Mouse (Mus musculus) ES-Bruce4 (cell line): ENCODE results near the gene Lonrf2. TPM values are rescaled to one million over a fixed set of nuclear protein-coding genes. Genes with fewer than 3 reads are reported as not detected.

Experiments used
- H3K27ac ChIP-seq: 2 replicates; pipeline ENCODE4 v1.5.1; 2012; ENCODE audit warnings: low read length, inconsistent platforms; ENCODE audit not compliant: insufficient read depth
- H3K27me3 ChIP-seq: 2 replicates; pipeline ENCODE4 v1.6.1; 2012; ENCODE audit warnings: mild to moderate bottlenecking, low read length, inconsistent platforms; ENCODE audit not compliant: control insufficient read depth, poor library complexity, insufficient read depth, severe bottlenecking
- H3K36me3 ChIP-seq: 2 replicates; pipeline ENCODE4 v1.6.1; 2012; ENCODE audit warnings: inconsistent platforms, mild to moderate bottlenecking, low read length, moderate library complexity; ENCODE audit not compliant: control insufficient read depth, poor library complexity, insufficient read depth, severe bottlenecking
- H3K4me1 ChIP-seq: one replicate; pipeline ENCODE4 v1.8.1; 2011; ENCODE audit warnings: low read length; ENCODE audit not compliant: control insufficient read depth, insufficient read depth
- H3K4me3 ChIP-seq: 2 replicates; pipeline ENCODE4 v1.5.1; 2011; ENCODE audit warnings: low read depth, mild to moderate bottlenecking, low read length
- H3K9ac ChIP-seq: 2 replicates; pipeline ENCODE4 v1.6.1; 2012; ENCODE audit warnings: low read depth, mild to moderate bottlenecking, inconsistent platforms; ENCODE audit not compliant: poor library complexity, severe bottlenecking
- H3K9me3 ChIP-seq: replicated peaks from 2 replicates; pipeline ENCODE4 v1.6.1; 2012; ENCODE audit warnings: mild to moderate bottlenecking, low read length, inconsistent platforms; ENCODE audit not compliant: control insufficient read depth, poor library complexity, insufficient read depth, severe bottlenecking
- CTCF ChIP-seq: IDR thresholded peaks from one replicate; pipeline ENCODE4 v1.8.1; 2011; ENCODE audit warnings: low read depth, low read length
- EP300 ChIP-seq: IDR thresholded peaks from 2 replicates; pipeline ENCODE4 v1.6.1; 2011; ENCODE audit warnings: low read depth, low read length; ENCODE audit not compliant: insufficient read depth
- POLR2A ChIP-seq: IDR thresholded peaks from one replicate; pipeline ENCODE4 v1.8.1; 2011; ENCODE audit warnings: low read length; ENCODE audit not compliant: insufficient read depth
- polyA plus RNA-seq: library from polyadenylated mRNA; stranded (reverse); fragments of >200 nt; gene quantifications from 2 replicates; pipeline ENCODE4 v1.2.4, GENCODE M21; 2011; ENCODE audit warnings: low read depth; ENCODE audit not compliant: missing spikeins, insufficient read depth, insufficient read length

Lonrf2 gene
- polyA plus RNA-seq, 1 experiment: 0.12 TPM

GRCm38 (mm10) chr1:38807121-38807520 is 29.4 kb downstream of the Lonrf2 start:
- no peaks in the 10 kb centered on the region for H3K4me1 ChIP-seq
- no peak overlapping the region for H3K9ac ChIP-seq
- no peaks in the 10 kb centered on the region for H3K27me3 ChIP-seq
- no peaks in the 10 kb centered on the region for H3K36me3 ChIP-seq
- H3K27ac ChIP-seq: no peak overlapping the region
- TF ChIP-seq CTCF (no peak), POLR2A (no peak), EP300 (no peak)
- H3K9me3 ChIP-seq: no peaks in the 10 kb centered on the region
- H3K4me3 ChIP-seq: no peak overlapping the region

GRCm38 (mm10) chr1:38800402-38800801 is 36.1 kb downstream of the Lonrf2 start:
- Histone ChIP-seq H3K36me3 (no peaks in the 10 kb centered on the region), H3K9me3 (no peaks in the 10 kb centered on the region), H3K9ac (no peak overlapping the region), H3K27ac (no peak overlapping the region), H3K27me3 (no peaks in the 10 kb centered on the region), H3K4me3 (no peak overlapping the region), H3K4me1 (no peaks in the 10 kb centered on the region)
- TF ChIP-seq CTCF (no peak), POLR2A (no peak), EP300 (no peak)

- TF ChIP-seq POLR2A (no peak), EP300 (no peak), CTCF (peak; percentile 86)
- Histone ChIP-seq H3K9me3 (no peaks in the 10 kb centered on the region), H3K4me1 (no peaks in the 10 kb centered on the region), H3K36me3 (no peaks in the 10 kb centered on the region), H3K27ac (no peak overlapping the region), H3K4me3 (no peak overlapping the region), H3K9ac (no peak overlapping the region), H3K27me3 (no peaks in the 10 kb centered on the region)
Measured at GRCm38 (mm10) chr1:38799304-38799703, 37.2 kb downstream of the Lonrf2 start.

GRCm38 (mm10) chr1:38796936-38797335 is 39.6 kb downstream of the Lonrf2 start:
- H3K27ac ChIP-seq: no peak overlapping the region
- H3K4me1 ChIP-seq: no peaks in the 10 kb centered on the region
- TF ChIP-seq EP300: peak; percentile 78
- TF ChIP-seq CTCF: no peak
- no peaks in the 10 kb centered on the region for H3K27me3 ChIP-seq
- H3K4me3 ChIP-seq: no peak overlapping the region
- H3K36me3 ChIP-seq: no peaks in the 10 kb centered on the region
- no peaks in the 10 kb centered on the region for H3K9me3 ChIP-seq
- no peak overlapping the region for H3K9ac ChIP-seq

GRCm38 (mm10) chr1:38795496-38795895 is 41.0 kb downstream of the Lonrf2 start:
- H3K9ac ChIP-seq: no peak overlapping the region
- no peaks in the 10 kb centered on the region for H3K36me3 ChIP-seq
- no peaks in the 10 kb centered on the region for H3K4me1 ChIP-seq
- H3K4me3 ChIP-seq: no peak overlapping the region
- H3K27ac ChIP-seq: no peak overlapping the region
- TF ChIP-seq POLR2A (no peak), CTCF (no peak), EP300 (no peak)
- H3K9me3 ChIP-seq: no peaks in the 10 kb centered on the region
- no peaks in the 10 kb centered on the region for H3K27me3 ChIP-seq

- Histone ChIP-seq H3K9ac (no peak overlapping the region), H3K36me3 (no peaks in the 10 kb centered on the region), H3K4me1 (no peaks in the 10 kb centered on the region), H3K27me3 (no peaks in the 10 kb centered on the region), H3K4me3 (no peak overlapping the region), H3K9me3 (no peaks in the 10 kb centered on the region), H3K27ac (no peak overlapping the region)
- TF ChIP-seq CTCF (no peak), EP300 (no peak), POLR2A (no peak)
Measured at GRCm38 (mm10) chr1:38791016-38791810, 45.3 kb downstream of the Lonrf2 start.
